Mouse (Mus musculus) limb, embryonic 11.5 days (tissue): Measurements from ENCODE around the gene Gas2l3. TPM values are rescaled to one million over a fixed set of nuclear protein-coding genes. Genes with fewer than 3 reads are reported as not detected.

Experiments
- ATAC-seq: fragments of 200-750 bp; cut with Nextera tagmentation; 2 replicates; pipeline ENCODE4 v1.8.0; 2017; ENCODE audit warnings: low read depth; ENCODE audit not compliant: insufficient number of reproducible peaks, low FRiP score, low TSS enrichment
- DNase-seq: peaks from one replicate; pipeline ENCODE4 v3.0.0-alpha.2; 2015; ENCODE audit warnings: low spot score
- H3K27ac ChIP-seq: fragments of 300-500 bp; sonication (generic); replicated peaks from 2 replicates; pipeline ENCODE4 v1.5.1; 2014; ENCODE audit warnings: low read depth, mild to moderate bottlenecking, low read length
- H3K27me3 ChIP-seq: fragments of 300-500 bp; sonication (generic); 2 replicates; pipeline ENCODE4 v1.6.1; 2014; ENCODE audit warnings: mild to moderate bottlenecking, low read length, mixed read lengths; ENCODE audit not compliant: control insufficient read depth, insufficient read depth
- H3K36me3 ChIP-seq: fragments of 300-500 bp; sonication (generic); 2 replicates; pipeline ENCODE4 v1.6.1; 2014; ENCODE audit warnings: mild to moderate bottlenecking, low read length, moderate library complexity, mixed read lengths; ENCODE audit not compliant: control insufficient read depth, insufficient read depth
- H3K4me1 ChIP-seq: fragments of 300-500 bp; sonication (generic); 2 replicates; pipeline ENCODE4 v1.6.1; 2014; ENCODE audit warnings: low read length, mixed read lengths; ENCODE audit not compliant: control insufficient read depth, insufficient read depth
- H3K4me2 ChIP-seq: fragments of 300-500 bp; sonication (generic); 2 replicates; pipeline ENCODE4 v1.6.1; 2014; ENCODE audit warnings: low read depth, mild to moderate bottlenecking, moderate library complexity; ENCODE audit not compliant: severe bottlenecking
- H3K4me3 ChIP-seq: fragments of 300-500 bp; sonication (generic); 2 replicates; pipeline ENCODE4 v1.5.1; 2014; ENCODE audit warnings: low read depth, low read length
- H3K9ac ChIP-seq: fragments of 300-500 bp; sonication (generic); 2 replicates; pipeline ENCODE4 v1.6.1; 2014; ENCODE audit warnings: mild to moderate bottlenecking, low read length
- H3K9me3 ChIP-seq: fragments of 300-500 bp; sonication (generic); 2 replicates; pipeline ENCODE4 v1.6.1; 2016; ENCODE audit warnings: low read length; ENCODE audit not compliant: control insufficient read depth
- WGBS: fragments of 180-500 bp; shearing (Covaris S2); extraction: QIAGEN DNeasy Blood & Tissue Kit; methylation state at CpG from one replicate; pipeline ENCODE4 v1.1.7; 2014; 5-methylcytosine and 5-hydroxymethylcytosine counted together
- polyA plus RNA-seq: library from polyadenylated mRNA; unstranded; fragments of >200 nt; fragmentation: Nextera tagmentation; extraction: Ambion mirVana; gene quantifications from 2 replicates; pipeline ENCODE4 v1.2.1, GENCODE M21; 2014

Gene Gas2l3
- 9.6 and 10.9 TPM in 2 replicates for polyA plus RNA-seq

DNA sequence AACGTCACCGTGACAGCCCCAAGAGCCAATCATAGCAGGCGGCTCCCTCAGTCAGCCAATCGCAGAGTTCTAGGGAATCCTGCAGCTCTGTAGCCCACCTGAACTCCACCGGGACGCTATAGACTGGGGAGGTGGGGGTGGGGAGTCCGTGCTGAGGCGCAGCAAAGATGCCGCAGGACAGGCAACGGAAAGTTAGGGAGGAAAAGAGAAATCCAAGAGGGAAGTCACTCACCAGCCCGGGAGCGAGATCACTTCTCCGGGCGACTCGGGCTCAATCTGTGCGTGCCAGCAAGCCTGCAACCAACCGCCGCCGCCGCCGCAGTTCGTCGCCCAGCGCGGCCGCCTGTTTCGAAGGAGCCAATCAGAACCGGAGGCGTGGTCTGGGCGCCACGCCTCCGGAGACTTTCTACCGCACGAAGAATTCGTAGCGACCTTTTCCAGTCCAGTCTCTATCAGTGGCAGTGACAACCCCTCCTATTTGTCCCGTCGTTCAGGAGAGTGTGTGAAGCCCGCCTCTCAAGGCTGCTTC, at the start of gene Gas2l3:
Gene Gas2l3, minus strand, starts transcription at position 345 of the 529 bp plus-strand sequence.
- ATAC-seq, result peak; percentile 97
- H3K9me3 ChIP-seq, result no peaks in the 10 kb centered on the region
- no peak within 1 kb of the TSS; the same call in 1 of the 2 replicates for H3K27ac ChIP-seq

GRCm38 (mm10) chr10:89491321-89491720, 47.6 kb upstream of the Gas2l3 start:
- WGBS, result 25% methylated on average over 3 of the region's 3 CpGs

More for the DNA sequence above, at the start of gene Gas2l3:
- H3K36me3 ChIP-seq, result no peaks in the 10 kb centered on the region
- under 1% methylated on average over 39 of the region's 39 CpGs for WGBS
- no peaks in the 10 kb centered on the region for H3K27me3 ChIP-seq
- H3K9ac ChIP-seq, result peak within 1 kb of the TSS; percentile 61
- peaks cover 7% of the 10 kb centered on the region; the same call in 1 of the 2 replicates for H3K4me1 ChIP-seq
- DNase-seq, result peak; percentile 89
- H3K4me2 ChIP-seq, result peak within 1 kb of the TSS; percentile 93
- peak within 1 kb of the TSS; percentile 45 for H3K4me3 ChIP-seq

GRCm38 (mm10) chr10:89490250-89490649, 46.5 kb upstream of the Gas2l3 start:
- H3K36me3 ChIP-seq, result no peaks in the 10 kb centered on the region
- H3K4me1 ChIP-seq, result no peaks in the 10 kb centered on the region
- H3K4me2 ChIP-seq, result no peak overlapping the region
- ATAC-seq (no peak), DNase-seq (no peak)
- no peak overlapping the region for H3K27ac ChIP-seq
- WGBS, result 89% methylated on average over 3 of the region's 3 CpGs
- H3K27me3 ChIP-seq, result no peaks in the 10 kb centered on the region
- H3K9ac ChIP-seq, result no peak overlapping the region
- H3K9me3 ChIP-seq, result no peaks in the 10 kb centered on the region
- no peak overlapping the region for H3K4me3 ChIP-seq

More at GRCm38 (mm10) chr10:89491321-89491720, 47.6 kb upstream of the Gas2l3 start:
- Histone ChIP-seq H3K4me2 (no peak overlapping the region), H3K36me3 (no peaks in the 10 kb centered on the region), H3K4me3 (no peak overlapping the region), H3K4me1 (no peaks in the 10 kb centered on the region), H3K27ac (no peak overlapping the region), H3K9ac (no peak overlapping the region), H3K9me3 (no peaks in the 10 kb centered on the region), H3K27me3 (no peaks in the 10 kb centered on the region)
- DNase-seq, result no peak
- ATAC-seq, result no peak

- H3K27ac ChIP-seq, result no peak overlapping the region
- H3K4me1 ChIP-seq, result no peaks in the 10 kb centered on the region
- no peaks in the 10 kb centered on the region for H3K27me3 ChIP-seq
- no peak for ATAC-seq
- 74% methylated on average over 4 of the region's 4 CpGs for WGBS
- H3K4me2 ChIP-seq, result no peak overlapping the region
- H3K9ac ChIP-seq, result no peak overlapping the region
- DNase-seq, result no peak
- H3K9me3 ChIP-seq, result no peaks in the 10 kb centered on the region
- H3K4me3 ChIP-seq, result no peak overlapping the region
- H3K36me3 ChIP-seq, result no peaks in the 10 kb centered on the region
These were observed 45.7 kb upstream of the Gas2l3 start for GRCm38 (mm10) chr10:89489459-89489858.

- WGBS, result 71% methylated on average over 4 of the region's 4 CpGs
- no peaks in the 10 kb centered on the region for H3K36me3 ChIP-seq
- no peak overlapping the region for H3K4me2 ChIP-seq
- no peak for ATAC-seq
- H3K27me3 ChIP-seq, result no peaks in the 10 kb centered on the region
- no peak for DNase-seq
- H3K9ac ChIP-seq, result no peak overlapping the region
- no peak overlapping the region for H3K4me3 ChIP-seq
- H3K4me1 ChIP-seq, result no peaks in the 10 kb centered on the region
- H3K27ac ChIP-seq, result no peak overlapping the region
- no peaks in the 10 kb centered on the region for H3K9me3 ChIP-seq
These were observed 43.4 kb upstream of the Gas2l3 start for GRCm38 (mm10) chr10:89486995-89487742.

DNA sequence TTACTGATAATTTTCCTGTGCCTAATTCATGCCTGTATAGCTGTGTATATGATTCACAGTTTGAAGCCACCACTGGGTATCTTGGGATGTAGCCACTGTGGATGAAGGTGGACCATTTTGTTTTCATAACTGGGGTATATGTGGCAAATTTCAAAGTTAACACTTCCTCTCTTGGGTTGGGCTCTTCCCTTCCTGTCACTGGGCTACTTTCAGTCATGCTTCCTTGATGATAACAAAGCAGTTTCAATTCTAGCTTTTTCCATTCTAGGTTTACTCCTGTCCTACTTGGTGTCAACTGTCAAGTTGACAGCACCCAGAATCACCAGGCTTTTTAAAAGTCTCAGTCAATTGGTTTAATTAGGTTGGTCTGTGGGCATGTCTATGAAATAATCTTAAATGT, 41.1 kb upstream of the Gas2l3 start:
- Histone ChIP-seq H3K4me2 (no peak overlapping the region), H3K4me3 (no peak overlapping the region), H3K4me1 (no peaks in the 10 kb centered on the region), H3K27me3 (no peaks in the 10 kb centered on the region), H3K27ac (no peak overlapping the region), H3K9ac (no peak overlapping the region), H3K9me3 (no peaks in the 10 kb centered on the region), H3K36me3 (no peaks in the 10 kb centered on the region)
- ATAC-seq (no peak), DNase-seq (no peak)

GRCm38 (mm10) chr10:89483812-89484602, 40.2 kb upstream of the Gas2l3 start:
- no peak overlapping the region for H3K27ac ChIP-seq
- WGBS, result 78% methylated on average over 18 of the region's 18 CpGs

GRCm38 (mm10) chr10:89483113-89483512, 39.3 kb upstream of the Gas2l3 start:
- Histone ChIP-seq H3K27ac (no peak overlapping the region), H3K36me3 (no peaks in the 10 kb centered on the region), H3K9me3 (no peaks in the 10 kb centered on the region), H3K9ac (no peak overlapping the region), H3K4me3 (no peak overlapping the region), H3K4me1 (no peaks in the 10 kb centered on the region), H3K27me3 (no peaks in the 10 kb centered on the region), H3K4me2 (no peak overlapping the region)
- no peak for DNase-seq
- ATAC-seq, result no peak
- WGBS, result 81% methylated on average over 14 of the region's 14 CpGs

More at GRCm38 (mm10) chr10:89483812-89484602, 40.2 kb upstream of the Gas2l3 start:
- no peak overlapping the region for H3K4me3 ChIP-seq
- no peak overlapping the region for H3K4me2 ChIP-seq
- no peaks in the 10 kb centered on the region for H3K27me3 ChIP-seq
- no peak overlapping the region for H3K9ac ChIP-seq
- no peaks in the 10 kb centered on the region for H3K9me3 ChIP-seq
- no peaks in the 10 kb centered on the region for H3K4me1 ChIP-seq
- DNase-seq (no peak), ATAC-seq (no peak)
- no peaks in the 10 kb centered on the region for H3K36me3 ChIP-seq
